Mouse (Mus musculus) bone marrow, adult 2 months (tissue): ENCODE data around the gene Krt27.

ENCODE experiments used
- CTCF ChIP-seq: fragments of 200-500 bp; IDR thresholded peaks from 2 replicates; pipeline ENCODE4 v1.5.1; 2011; ENCODE audit warnings: low read length, control low read depth; ENCODE audit not compliant: control insufficient read depth, insufficient read depth
- POLR2A ChIP-seq: fragments of 200-500 bp; IDR thresholded peaks from 2 replicates; pipeline ENCODE4 v1.6.1; 2011; ENCODE audit warnings: low read depth, mild to moderate bottlenecking, control low read depth, low read length, borderline replicate concordance; ENCODE audit not compliant: control insufficient read depth

- TF ChIP-seq CTCF, result no peak
- no peak for TF ChIP-seq POLR2A
Measured at GRCm38 (mm10) chr11:99398832-99399231, 47.9 kb upstream of the Krt27 start.
